Mouse (Mus musculus): Measurements from ENCODE around the gene Hdhd5. TPM values are rescaled to one million over a fixed set of nuclear protein-coding genes. Genes with fewer than 3 reads are reported as not detected.

Gene Hdhd5
- polyA plus RNA-seq (2012; rRNA removed): 27.3 and 30.2 TPM in 2 replicates

DNA sequence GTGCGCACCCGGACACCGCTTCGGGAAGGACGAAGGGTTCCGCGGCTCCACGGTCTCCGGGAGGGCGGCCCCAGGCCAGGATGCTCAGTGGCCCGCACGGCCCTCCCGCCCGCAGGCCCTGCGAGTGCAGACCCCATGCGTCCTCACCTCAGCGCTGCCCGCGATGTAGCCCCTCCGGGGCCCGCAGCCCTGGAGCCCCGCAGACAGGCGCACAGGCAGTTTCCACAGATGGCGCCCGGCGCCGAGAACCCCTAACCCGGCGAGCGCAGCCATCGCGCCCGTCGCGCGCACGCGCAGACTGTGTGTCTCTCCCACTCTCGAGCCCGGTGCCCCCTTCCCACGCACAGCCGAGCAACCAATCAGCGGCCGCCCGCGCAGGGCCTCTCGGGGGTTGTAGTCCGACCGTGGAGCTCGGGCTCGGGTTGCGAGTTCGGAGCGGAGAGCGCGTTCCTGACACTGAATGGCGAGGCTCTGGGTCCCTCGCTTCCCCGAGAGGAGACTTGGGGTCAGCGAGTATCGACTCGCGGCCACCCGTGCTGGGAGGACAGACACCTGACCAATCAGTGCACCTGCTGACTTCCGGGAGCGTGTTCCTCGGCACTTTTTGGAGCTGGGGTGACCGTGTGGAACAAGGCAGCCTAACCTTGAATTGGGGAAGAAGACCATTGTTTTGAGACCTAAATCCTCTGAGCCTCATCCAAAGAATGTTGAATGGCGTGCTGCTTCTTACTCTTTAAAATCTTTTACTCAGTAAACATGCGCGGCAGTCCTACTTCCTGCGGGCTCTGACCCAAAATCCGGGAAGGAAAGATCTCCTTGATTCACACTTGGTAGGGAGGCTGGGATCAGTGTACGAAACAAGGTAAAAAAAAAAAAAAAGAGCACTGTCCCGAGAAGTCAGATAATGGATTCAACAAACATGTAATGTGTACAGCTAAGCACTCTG, at the start of gene Hdhd5:
Hdhd5 (minus strand) TSS at position 300 of the 946 bp plus-strand sequence.

DNA sequence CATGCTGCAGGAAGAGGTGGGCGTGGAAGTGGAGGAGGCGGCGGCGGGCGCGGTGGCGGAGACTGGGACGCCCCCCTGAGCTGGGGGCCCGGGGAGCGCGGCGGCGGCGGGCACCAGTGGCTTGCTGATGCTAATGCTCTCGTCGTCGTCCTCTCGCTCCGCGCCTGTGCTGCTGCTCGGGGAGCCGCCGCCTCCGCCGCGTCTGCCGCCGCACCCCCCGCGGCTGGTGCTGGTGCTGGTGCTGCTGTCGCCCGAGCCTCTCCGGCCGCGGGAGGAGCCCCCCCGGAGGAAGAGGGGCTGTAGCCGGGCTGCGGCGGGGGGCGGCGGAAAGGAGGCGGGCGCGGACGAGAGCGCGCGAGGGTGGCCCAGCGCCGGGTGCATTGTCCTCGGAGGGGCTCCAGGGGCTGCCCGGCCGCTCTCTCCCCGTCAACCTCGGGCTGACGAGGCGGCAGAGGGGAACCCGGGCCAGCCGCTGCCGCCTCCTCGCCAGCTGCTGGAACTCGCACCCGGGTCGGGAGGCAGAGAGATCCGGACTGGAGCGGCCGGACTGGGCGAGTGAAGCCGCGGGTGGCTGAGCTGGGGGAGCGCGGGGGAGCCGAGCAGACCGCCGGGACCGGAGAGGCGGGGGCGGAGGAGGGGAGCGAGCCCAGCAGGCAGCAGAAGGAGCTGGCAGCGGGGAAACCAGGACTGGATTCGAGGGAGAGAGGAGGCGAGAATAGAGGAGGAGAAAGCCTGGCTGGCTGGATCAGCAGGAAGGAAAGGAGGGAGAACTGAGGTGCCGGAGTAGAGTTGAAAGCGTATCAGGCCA, 37.5 kb downstream of the Hdhd5 start, which contains the start of gene Tmem121b:
Tmem121b (minus strand) TSS at position 434 of the 808 bp plus-strand sequence.

DNA sequence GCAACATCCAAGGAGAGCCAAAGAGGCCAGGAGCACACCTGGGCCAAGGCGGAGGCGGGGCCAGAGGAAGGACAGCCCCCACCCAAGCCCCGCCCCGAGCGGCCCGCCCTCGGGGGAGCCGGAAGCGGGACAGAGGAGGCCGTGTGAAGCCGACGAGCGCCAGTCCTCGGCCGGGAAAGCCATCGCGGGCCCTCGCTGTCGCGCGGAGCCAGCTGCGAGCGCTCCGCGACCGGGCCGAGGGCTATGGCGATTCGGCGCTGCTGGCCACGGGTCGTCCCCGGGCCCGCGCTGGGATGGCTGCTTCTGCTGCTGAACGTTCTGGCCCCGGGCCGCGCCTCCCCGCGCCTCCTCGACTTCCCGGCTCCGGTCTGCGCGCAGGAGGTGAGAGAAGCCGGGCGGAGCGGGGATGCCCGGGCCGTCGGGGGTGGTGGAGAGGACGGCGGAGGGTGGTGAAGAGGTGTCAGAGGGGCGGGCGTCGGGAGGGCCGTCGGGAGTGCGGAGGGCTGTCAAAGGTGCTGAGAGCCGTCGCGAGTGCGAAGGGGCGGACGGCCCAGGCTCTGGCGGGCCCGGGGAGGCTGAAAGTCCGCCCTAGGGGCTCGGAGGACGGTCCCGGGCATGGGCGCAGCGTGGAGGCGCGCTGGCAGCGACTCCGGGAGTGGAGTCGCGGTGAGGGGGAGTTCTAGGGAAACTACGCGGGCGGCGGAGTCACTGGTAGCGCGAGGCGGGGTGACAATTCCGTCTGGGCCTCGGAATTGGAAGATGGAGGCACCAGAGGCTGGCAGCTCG, 67.8 kb downstream of the Hdhd5 start, which contains the start of gene Il17ra:
Il17ra (plus strand) TSS at position 162 of the 786 bp plus-strand sequence.

Other genes with a start within 250 kb of the Hdhd5 start
- gene D330020A13Rik, start 237.0 kb downstream of the Hdhd5 start, polyA plus RNA-seq (2012; rRNA removed): 0.12 and 0.17 TPM in 2 replicates
- gene B4galnt3, start 236.8 kb downstream of the Hdhd5 start, polyA plus RNA-seq (2012; rRNA removed): 0.34 and 0.87 TPM in 2 replicates
- 10.9 and 11.4 TPM in 2 replicates for gene Kdm5a, start 167.2 kb downstream of the Hdhd5 start, polyA plus RNA-seq (2012; rRNA removed)
- 8.5 and 10.0 TPM in 2 replicates for gene Ccdc77, start 166.9 kb downstream of the Hdhd5 start, polyA plus RNA-seq (2012; rRNA removed)
- 3.5 and 3.7 TPM in 2 replicates for gene Il17ra, start 68.1 kb downstream of the Hdhd5 start, polyA plus RNA-seq (2012; rRNA removed)
- 12.2 and 14.2 TPM in 2 replicates for gene Tmem121b, start 37.5 kb downstream of the Hdhd5 start, polyA plus RNA-seq (2012; rRNA removed)
- gene Cecr2, start 135.1 kb upstream of the Hdhd5 start, polyA plus RNA-seq (2012; rRNA removed): 3.0 and 3.7 TPM in 2 replicates
- 16.4 and 21.1 TPM in 2 replicates for gene Slc25a18, start 242.3 kb upstream of the Hdhd5 start, polyA plus RNA-seq (2012; rRNA removed)

Data from central nervous system, embryonic 18 days (tissue).